Mouse (Mus musculus): ENCODE results near the gene Pnpla2.
"Not testable (repeated sequence)": the region's sequence is repeated elsewhere in the genome, so short reads cannot be mapped to it uniquely, and the experiment has no call there.

The Pnpla2 gene

DNA sequence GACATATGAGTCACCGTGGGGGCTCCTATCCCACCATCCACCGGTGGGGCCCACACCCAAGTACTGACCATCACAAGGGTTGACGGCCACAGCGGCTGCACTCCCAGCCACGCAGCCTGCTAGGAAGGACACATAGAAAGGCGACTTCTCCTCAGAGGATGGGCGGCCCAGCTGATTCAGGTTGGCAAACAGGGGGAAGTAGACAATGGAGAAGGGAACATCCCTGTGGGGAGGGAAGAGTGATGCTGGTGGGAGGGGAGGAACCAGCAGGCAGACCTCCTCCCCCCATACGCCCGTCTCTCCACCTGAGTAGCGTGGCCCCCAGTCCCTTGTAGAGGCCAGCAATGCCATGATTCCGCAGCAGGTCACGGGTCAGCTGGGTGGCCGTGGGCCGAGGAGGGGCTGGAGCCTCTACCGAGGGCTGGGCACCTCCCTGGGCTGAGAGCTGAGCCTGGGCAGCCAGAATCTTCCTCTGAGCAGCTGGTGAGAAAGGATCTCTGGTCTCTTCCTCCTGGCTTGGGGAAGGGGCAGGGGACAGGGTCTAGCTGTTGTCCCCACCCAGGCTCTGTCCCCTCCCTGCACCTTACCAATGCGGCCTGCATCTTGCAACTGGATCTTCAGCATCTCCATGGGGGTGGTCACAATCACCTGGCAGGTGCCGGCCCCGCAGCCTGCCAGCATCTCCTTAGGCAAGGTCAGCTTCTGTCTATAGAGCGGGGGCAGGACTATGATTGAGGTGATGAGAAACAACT is 23.4 kb upstream of the Pnpla2 start:
- peak in 1 of 2 experiments; percentile 9 for DNase-seq (ENCODE audit: low spot score in 2 of 2)

DNA sequence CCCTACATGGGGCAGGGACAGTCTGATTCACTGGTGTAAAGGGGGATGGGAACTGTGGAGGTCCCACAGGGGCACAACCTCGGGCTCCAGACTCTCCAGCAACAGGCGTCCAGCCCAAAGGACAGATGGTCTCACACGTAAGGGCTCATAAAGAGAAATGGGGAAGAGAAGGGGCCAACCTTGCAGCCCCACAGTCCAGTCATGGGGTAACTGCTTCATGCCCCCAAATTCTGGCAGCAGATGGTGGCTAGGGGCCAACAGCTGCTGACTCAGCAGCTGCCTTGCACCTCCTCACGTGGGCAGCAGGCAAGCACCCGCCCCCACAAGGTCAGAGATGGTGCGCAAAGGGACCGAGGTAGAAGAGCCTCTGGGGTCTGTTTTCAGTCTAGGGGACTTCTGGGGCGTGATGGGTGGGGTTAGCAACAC is 22.8 kb upstream of the Pnpla2 start:
- peak in 1 of 2 experiments; percentile 7 for DNase-seq (ENCODE audit: low spot score in 2 of 2)

DNA sequence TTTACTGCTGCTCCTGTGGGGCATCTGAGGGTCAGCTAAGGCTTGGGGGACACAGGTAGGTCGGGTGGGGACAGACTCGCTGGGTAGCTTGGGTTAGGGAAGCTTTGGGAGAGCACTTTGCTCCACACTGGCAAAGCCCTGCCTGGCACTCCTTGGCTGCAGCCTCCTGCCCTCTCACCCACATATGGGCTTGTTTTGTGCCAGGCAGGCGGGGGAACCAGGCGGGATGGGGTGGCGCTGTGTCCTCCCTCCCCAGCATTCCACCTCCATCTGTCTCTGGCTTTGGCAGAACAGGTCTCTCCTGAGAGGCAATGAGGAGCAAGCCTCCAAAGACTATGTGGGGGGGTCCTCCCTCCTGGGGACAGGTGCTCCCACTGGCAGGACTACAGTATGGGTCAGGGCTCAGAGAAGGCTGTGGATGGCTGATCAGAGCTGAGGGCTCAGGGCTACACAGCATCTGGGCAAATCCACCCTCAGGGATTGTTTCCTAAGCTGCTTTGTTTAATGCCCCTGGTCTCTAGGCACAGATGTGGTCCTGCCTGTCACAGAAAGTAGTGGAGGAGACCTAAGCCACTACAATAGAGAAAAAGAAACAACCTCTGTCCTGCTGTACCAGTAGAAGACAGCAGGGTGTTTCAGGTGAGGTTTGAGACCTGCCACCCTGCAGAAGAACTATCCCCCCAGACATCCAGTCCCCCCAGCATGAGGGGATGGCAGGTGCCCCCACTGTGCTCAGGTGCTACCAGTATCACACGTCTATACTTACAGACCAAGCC is 22.1 kb upstream of the Pnpla2 start:
- DNase-seq (ENCODE audit: low spot score in 2 of 2): peak in 1 of 2 experiments; percentile 16

DNA sequence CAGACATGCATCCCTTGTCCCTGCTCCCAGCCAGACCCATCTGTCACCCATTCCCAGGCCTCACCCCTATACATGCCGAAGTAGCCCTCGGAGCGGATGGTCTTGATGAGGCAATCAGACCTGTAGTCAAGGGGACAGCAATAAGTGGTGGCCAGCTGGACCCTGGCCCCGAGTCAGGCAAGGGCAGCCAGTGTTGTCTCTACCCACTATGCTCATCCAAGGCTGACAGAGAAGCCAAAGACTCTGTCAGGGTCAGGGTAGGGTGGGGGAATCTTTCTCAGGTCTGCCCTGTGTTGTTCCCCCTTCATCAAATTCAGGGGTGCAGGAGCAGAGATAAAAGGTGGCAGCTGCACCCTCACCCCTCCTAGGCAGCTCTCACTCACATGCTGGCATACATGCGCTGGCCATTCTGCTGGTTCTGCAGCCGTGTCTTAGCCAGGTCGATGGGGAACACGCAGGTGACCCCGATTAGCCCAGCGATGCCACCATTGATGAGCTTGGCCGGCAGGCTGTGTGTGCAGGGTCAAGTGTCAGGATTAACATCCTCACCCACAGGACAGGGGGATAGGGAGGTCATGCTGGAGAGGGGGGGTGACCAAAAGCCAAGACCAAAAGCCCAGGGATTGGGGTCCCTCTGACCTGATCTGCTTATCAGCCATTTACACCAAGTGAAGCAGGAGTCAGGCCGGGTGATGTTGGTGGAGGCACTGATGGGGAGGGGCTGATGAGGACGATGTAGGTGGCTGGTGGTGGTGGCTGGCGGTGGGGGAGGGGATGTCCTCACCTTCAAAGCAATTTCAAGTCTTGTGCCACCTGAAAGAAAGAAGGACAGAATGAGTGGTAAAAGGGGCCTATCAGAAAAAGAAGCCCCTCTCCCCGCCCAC is 21.2 kb upstream of the Pnpla2 start:
- peak in 1 of 2 experiments; percentile 31 for DNase-seq (ENCODE audit: low spot score in 2 of 2)

DNA sequence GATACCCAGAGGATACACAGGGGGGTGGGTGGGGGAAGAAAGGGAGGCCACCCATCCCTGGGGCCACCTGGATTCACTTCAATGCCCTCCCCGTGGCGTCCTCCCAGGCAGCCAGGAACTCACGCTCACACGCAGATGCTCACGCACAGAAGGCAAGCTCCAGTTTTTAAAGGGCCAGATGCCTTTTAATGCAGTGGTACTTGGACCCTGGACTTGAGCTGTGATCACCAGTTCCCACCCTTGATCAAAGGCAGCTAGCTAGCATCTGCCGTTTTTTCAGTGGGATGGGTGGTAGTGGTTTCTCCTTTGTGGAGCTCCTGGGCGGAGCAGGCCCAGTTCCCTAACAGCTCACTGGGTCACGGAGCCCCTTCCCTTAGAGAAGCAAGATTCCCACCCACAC is 20.5 kb upstream of the Pnpla2 start:
- peak; percentile 46 to 58 for DNase-seq (ENCODE audit: low spot score in 2 of 2)

DNA sequence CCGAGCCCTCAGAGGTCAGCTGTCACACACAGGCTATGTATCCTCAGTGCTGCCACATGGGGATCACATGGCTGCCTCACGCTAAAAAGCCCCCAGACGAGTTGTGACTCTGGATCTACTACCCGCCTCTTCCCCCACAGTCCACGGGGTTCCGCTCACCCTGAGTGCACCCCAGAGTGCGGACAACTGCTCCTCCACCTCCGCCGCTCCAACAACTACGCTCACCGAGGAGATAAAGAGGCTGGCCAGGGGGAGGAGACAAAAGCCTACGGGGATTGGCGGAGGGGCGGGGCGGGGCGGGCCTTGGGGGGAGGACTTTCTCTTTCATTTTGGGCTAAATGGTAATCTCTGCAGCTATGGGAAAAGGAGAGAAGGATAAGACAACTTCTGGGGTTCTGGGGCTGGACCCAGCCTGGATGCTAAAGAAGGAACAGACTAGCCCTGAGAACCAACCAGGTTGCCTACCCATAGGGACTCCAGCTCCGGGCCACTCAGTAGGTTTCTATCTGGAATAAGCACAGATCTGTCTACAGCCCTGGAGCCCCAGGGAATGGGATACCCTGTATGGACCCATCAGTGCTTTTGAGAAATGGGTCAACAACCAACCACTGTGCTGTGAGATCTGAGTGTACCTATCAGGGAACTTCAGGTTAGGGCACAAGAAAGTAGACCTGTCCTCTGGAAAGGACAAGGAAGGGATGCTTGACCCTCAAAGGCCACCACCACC is 19.7 kb upstream of the Pnpla2 start:
- DNase-seq (ENCODE audit: low spot score in 2 of 2): peak in 1 of 2 experiments; percentile 40

DNA sequence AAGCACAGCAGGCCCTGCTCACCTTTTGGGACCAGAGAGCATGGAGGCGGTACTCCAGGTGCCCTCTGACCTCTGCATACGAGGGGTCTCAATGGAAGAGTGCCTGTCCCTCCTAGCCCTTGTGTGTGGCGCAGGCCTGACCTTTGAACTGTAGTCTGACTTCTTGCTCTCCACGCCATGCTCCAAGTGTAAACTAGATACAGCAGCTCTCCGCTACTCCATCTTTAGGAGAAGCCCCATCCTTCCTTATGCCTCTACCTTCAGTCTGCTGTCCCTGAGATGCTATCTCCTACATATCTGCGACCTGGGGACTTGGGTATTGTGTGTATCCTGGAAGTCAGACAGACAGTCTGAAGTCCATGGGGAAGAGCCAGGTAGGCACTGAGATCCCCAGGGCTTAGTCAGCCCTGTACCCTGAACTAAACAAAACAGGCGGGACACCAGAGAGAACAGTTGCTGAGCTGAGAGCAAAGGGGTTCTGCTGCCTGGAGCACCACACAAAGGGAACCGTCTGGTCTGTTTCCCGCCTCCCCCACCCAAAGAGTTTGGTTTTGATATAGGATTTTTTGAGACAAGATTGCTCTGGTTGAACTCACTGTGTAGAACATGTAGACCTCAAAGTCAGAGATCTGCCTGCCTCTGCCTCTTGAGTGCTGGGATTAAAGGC is 19.0 kb upstream of the Pnpla2 start:
- no peak for DNase-seq (ENCODE audit: low spot score in 2 of 2)

DNA sequence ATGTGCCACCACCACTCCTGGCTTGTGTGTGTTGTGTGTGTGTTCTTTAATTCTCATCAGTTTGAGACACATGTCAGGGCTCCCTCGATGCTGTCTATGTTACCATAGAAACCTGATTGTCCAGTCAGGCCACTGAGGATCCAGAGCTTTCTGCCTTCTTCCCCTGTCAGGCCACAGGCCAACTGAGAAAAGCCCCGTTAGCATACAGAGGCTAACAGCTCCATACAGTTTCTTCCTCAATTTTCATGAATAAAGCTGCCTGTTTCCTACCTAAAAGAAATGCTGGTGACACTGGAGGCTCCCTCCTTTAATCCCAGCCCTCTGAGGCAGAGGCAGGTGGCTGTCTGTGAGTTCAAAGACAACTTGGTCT is 18.5 kb upstream of the Pnpla2 start:
- no peak for DNase-seq (ENCODE audit: low spot score in 2 of 2)

DNA sequence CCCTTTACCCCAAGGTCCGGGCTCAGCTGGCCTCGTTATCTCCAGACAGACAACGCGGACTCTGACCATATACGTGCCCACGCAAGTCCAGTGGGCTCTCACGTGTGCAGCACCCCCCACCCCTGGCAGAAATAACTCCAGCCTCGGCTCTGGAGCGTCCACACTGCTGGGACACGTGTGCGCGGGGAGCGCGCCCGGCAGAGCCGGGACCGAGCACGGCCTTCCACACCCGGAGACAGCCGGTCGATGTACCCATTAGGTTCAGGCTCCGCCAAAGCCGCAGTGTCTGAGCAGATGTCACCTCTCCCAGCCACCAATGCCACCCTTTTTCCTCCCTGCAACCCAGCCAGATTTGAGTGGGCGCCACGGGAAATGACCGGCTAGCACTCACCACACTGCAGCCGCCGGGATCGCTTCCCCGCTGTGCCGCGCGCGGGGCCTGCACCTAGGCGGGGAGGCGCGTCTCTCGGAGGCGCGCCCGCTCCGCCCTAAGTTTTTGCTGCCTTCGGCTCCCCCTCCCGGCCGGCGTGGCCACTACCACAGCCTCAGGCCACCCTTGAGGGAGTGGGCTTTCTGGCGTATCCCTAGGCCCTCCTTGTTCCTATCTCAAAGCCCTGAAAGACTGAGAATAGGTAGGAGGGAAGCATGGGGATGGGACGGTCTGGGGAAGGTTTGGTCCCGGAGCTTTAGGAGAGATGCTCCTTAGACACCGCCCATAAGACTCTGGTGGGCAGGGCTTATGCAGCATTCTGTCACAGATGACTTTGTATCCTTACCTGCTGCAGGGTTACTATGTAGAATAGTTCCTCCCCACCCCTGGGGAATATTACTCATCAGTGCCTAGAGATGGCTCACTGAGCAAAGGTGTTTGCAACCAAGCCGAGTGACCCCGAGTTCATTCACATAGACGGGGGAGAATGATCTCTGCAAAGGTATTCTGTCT is 17.5 kb upstream of the Pnpla2 start, which contains the start of gene Slc25a22:
Gene Slc25a22 (minus strand): TSS at position 715 of the 943 bp plus-strand sequence.
- DNase-seq (ENCODE audit: low spot score in 2 of 2): peak; percentile 65 to 77

DNA sequence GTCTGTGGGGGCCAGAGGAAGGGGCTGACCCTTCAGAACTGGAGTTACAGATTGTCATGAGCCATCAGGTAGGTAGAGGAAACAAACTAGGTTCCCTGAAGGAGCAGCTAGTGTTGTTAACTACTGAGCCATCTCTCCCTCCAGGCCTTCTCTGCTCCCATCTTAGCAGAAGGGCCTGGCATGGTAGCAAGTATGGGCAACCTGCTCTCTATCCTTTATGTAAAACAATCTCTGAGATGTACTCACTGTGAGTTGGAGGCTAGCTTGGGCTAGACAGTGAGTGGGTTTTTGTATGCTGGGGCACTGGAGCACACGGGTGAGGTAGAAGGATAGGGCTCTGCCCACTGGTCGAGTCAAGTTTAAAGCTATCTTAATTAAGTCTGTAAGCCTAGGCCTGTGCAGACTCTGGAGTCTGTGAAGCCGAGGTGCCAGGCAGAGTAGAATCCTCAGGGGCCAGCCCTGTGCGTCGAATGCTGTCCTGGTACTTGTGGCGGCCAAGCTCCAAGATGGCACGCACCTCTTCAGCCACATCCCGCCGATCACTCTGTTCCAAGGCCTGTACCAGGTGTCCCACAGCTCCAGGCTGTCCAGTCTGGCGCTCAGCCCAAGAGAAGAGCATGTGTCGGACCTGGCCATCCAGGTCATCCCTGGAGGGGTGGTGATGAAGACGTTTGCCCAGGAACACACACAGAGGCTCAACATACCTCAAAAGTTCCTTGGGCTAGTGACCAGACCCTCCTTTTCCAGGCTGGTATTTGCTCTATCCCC is 16.6 kb upstream of the Pnpla2 start:
- peak in 1 of 2 experiments; percentile 22 for DNase-seq (ENCODE audit: low spot score in 2 of 2)

DNA sequence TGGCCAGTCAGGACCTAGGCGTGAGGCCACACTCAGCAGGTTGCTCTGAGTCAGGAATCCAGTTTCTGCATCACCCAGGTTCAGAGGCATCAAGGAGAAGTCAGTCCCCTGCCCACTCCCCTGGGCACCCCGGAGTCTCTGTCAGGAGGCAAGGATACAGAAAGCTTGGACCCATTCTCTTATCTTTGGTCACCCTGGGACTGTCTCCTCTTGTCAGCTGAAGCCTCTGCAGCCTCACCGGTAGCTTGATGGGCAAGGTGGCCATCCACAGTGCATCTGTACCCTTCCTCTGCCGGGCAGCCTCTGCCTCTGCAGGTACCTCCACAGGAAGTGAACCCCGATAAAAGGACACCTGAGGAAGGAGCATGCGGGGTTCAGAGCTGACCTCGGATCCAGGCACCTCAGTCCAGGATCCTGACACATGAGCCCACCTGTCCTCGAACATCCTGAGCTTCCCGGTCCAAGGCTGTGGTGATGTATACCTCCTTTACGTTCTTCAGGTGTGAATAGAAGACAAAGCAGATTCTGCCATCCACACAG is 15.8 kb upstream of the Pnpla2 start:
- no peak for DNase-seq (ENCODE audit: low spot score in 2 of 2)

DNA sequence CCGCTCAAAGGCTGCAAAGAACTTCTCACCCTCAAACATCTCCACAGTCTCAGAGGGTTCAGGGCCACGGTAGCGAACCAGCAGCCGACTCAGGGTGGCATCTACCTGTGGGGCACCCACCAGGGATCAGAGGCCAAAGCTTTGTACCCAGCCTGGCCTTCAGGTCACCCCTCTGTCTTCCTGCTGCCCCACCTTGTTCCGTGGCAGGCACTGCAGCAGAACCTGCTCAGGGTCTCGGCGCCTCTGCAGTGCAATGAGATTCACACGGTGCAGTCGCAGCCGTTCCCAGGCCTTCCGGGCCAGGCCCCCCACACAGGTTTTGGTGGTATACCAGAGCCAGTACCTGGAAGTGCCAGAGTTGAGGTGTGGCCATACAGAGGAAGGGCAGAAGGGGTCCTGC is 15.2 kb upstream of the Pnpla2 start:
- peak in 1 of 2 experiments; percentile 10 for DNase-seq (ENCODE audit: low spot score in 2 of 2)

DNA sequence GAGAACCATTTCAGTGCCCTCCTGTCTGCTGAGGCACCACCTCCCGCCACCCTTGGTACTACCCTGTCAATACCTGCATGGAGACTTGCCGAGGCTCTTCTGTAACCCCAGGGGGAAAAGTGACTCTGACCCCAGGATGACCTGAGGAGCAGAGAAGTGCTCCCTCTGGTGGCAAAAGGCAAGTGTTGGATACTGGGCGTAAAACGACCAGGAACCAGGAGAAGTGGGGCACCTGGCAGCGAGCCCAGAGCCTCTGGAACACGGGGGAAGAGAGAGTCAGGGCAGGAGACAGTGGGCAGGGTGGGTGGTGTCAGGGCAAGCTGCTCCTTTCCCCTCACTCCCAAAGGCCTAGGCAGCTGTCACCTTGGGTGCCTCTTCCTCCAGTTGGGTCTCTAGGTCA is 14.4 kb upstream of the Pnpla2 start:
- DNase-seq (ENCODE audit: low spot score in 2 of 2): peak in 1 of 2 experiments; percentile 31

DNA sequence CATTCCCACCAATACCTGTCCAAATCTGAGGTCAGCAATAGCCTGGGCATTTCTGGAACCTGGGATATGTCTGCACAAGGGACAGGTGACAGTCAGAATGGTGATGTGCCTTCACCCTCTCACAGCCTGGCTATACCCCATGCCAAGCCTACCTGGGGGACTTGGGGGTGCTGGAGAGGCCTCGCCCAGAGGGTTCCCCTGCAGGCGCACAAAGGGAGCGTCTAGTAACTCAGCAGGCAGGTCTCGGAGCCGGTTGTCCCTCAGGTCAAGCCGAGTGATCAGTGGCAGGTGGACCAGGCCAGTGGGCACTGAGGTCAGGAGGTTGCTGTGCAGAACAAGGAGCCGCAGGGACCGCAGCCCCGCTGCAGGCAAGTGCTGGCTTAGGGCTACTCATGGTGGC is 13.5 kb upstream of the Pnpla2 start:
- peak in 1 of 2 experiments; percentile 6 for DNase-seq (ENCODE audit: low spot score in 2 of 2)

DNA sequence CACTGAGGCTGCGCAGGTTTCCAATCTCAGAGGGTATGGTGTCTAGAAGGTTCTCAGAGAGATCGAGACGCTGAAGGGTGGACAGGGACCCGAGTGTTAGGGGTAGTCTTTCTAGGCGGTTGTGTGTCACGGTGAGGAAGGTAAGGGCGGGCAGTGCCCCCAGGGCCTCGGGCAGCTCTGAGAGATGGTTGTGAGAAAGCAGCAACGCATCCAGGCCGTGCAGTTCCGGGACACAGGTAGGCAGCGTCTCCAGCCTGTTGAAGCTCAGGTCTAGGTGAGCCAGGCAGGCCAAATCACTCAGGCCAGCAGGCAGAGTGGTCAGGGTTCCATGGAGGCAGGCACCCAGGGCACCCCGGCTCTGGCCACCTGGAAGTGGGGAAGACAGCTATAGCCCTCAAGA is 12.8 kb upstream of the Pnpla2 start:
- DNase-seq (ENCODE audit: low spot score in 2 of 2): peak in 1 of 2 experiments; percentile 7

DNA sequence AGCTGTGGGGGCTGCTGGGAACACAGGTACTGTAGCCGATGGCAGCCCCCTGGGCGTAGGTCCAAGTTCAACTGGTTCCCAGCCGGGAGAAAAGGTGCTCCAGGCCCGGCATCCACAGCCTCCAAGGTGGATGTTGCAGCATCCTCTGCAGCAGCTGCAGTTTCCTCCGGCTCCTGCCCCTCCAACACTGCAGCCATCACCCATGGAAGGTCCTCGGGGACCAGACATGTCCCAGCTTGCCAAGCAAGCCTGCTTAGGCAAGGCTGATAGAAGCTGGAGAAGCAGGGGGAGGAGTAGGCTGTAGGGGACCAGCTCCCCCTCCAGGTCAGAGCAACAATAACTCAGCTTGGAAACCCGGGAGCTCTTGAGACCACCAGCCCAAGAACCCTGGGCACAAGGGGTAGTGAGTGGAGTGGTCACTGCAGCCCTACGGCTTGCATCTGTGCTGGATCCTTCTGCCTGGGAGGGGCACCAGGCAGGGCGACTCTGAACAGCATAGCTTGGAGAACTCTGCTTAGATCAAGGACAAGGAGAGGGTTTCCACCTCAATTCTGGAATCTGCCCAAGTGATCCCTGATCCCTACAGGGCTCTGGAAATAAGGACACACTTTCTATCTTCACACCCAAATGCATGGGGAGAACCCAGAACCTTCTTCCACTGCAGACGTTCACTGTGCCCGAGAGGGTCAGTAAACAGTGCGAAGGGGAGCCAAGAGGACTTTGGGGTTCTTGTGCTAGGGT is 11.7 kb upstream of the Pnpla2 start:
- no peak for DNase-seq (ENCODE audit: low spot score in 2 of 2)

DNA sequence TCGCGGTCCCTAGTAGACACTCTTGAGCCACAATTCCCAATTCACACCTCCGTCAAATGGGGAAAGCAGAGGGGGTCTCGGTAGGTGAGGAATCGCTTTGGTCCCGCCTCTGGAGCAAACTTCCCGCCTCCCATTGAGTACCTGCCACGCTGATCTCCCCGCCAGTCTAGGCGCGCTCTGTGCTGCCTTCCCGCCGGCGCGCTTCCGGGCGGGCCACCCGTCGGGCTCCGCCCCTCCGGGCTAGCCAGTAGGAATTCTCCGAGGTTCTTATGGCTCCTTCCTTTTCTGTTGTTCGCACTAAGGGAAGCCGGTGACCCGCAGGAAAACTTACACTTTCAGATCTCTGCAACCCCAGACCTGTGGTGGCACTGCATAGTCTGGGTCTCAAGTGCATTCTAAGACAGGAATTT is 11.2 kb upstream of the Pnpla2 start, which contains the start of gene Pidd1:
Gene Pidd1 (minus strand): TSS at position 198 of the 410 bp plus-strand sequence.
- DNase-seq (ENCODE audit: low spot score in 2 of 2): no peak

DNA sequence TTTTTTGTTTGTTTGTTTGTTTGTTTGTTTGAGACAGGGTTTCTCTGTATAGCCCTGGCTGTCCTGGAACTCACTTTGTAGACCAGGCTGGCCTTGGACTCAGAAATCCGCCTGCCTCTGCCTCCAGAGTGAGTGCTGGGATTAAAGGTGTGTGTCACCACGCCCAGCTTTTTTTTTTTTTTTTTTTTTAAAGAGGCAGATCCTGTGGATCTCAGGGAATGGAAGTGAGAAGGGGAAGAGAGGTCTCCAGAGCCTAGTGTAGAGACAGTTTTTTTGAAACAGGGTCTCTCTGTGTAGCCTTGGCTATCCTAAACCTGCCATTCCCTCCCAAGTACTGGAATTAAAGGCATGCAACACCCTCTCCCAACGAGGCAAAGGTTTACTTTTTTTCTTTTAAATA is 8.6 kb upstream of the Pnpla2 start:
- DNase-seq (ENCODE audit: low spot score in 2 of 2): not testable (repeated sequence)

Data from frontal cortex, postnatal 14 days (tissue).